Mouse (Mus musculus): ENCODE data around the gene Lmntd2.

DNA sequence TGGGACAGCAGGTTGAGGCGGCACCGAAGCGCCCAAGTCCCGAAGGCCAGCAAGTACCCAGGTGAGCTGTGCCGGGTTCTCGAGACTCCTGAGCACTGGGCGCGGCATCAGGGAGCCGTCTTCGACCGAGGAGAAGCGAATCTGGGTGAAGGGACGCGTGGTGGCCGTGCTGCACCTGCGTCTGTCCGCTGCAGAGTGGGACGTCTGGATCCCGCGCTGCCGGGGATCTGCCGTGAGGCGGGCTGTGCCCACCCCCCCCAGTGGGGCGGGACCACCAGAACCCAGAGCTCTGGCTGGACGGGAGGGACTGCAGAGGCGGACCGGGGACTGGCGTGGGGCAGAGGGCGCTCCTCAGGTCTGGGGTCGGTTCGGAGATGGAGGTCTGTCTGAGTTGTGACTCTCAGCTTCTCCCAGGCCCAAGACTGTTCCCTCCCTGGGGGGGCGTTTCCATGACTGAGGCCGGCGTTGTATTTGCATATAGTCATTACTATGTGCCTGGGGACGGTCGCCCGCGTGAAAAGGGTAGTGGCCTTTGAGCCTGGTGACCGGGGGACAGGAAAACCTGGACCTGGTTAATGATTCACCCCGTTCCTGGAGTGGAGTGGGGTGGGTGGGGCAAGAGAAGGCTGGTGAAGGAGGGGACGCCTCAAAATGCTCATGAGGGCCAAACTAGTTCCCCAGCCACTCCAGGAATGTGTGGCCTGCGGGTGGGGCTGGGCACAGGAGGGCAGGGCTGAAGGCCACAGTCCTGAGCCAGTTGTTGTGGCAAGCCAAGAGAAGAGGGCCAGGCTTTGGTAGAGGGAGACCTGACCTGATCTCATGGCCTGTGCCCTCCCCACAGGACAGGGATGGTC is 2.2 kb upstream of the Lmntd2 start:
- TF ChIP-seq CTCF (IDR thresholded peaks at IDR 0.05; ENCODE audit: extremely low read depth, insufficient read length, insufficient replicate concordance, low read depth, low read length) (no peak), POLR2A (IDR thresholded peaks at IDR 0.05; ENCODE audit: low read depth, low read length) (peak; percentile 64; the same call in 1 of the 2 replicates)

All from small intestine, adult 2 months (tissue).